Mouse (Mus musculus) testis, adult 2 months (tissue): Measurements from ENCODE around the gene Ppp2r2c. TPM values are rescaled to one million over a fixed set of nuclear protein-coding genes. Genes with fewer than 3 reads are reported as not detected.
A peak's percentile ranks its signal among the peaks of the same experiment; 100 is the strongest.

Experiments used
- H3K27ac ChIP-seq: fragments of 200-500 bp; 2 replicates; pipeline ENCODE4 v1.5.1; 2012; ENCODE audit warnings: low read depth, low read length; ENCODE audit not compliant: control insufficient read depth, insufficient read depth
- H3K27me3 ChIP-seq: fragments of 200-500 bp; 2 replicates; pipeline ENCODE4 v1.6.1; 2012; ENCODE audit warnings: mild to moderate bottlenecking, low read length, moderate library complexity; ENCODE audit not compliant: control insufficient read depth, insufficient read depth
- H3K36me3 ChIP-seq: fragments of 200-500 bp; 2 replicates; pipeline ENCODE4 v1.6.1; 2012; ENCODE audit warnings: mild to moderate bottlenecking, low read length; ENCODE audit not compliant: control insufficient read depth, insufficient read depth
- H3K4me1 ChIP-seq: fragments of 200-500 bp; 2 replicates; pipeline ENCODE4 v1.6.1; 2012; ENCODE audit warnings: low read length; ENCODE audit not compliant: control insufficient read depth, insufficient read depth
- H3K4me3 ChIP-seq: fragments of 200-500 bp; 2 replicates; pipeline ENCODE4 v1.5.1; 2012; ENCODE audit warnings: low read depth, mild to moderate bottlenecking, low read length, moderate library complexity, mixed read lengths; ENCODE audit not compliant: control insufficient read depth
- CTCF ChIP-seq: fragments of 200-500 bp; IDR thresholded peaks from 2 replicates; pipeline ENCODE4 v1.5.1; 2012; ENCODE audit warnings: low read depth, mild to moderate bottlenecking, inconsistent platforms, low read length, moderate library complexity; ENCODE audit not compliant: control insufficient read depth, insufficient read depth, insufficient replicate concordance
- POLR2A ChIP-seq: fragments of 200-500 bp; IDR thresholded peaks from 2 replicates; pipeline ENCODE4 v1.6.1; 2012; ENCODE audit warnings: low read depth, mild to moderate bottlenecking, inconsistent platforms, low read length, moderate library complexity; ENCODE audit not compliant: control insufficient read depth
- polyA plus RNA-seq: library from polyadenylated mRNA; depleted of rRNA; stranded (reverse); fragments of >200 nt; gene quantifications from 2 replicates; pipeline ENCODE4 v1.2.3, GENCODE M21; 2012

Ppp2r2c gene
- polyA plus RNA-seq, 1 experiment = 0.68 TPM

GRCm38 (mm10) chr5:36942446-36942845 lies 74.1 kb downstream of the Ppp2r2c start:
- no peaks in the 10 kb centered on the region for H3K27me3 ChIP-seq
- no peaks in the 10 kb centered on the region for H3K4me1 ChIP-seq
- H3K4me3 ChIP-seq = no peak overlapping the region
- H3K36me3 ChIP-seq = no peaks in the 10 kb centered on the region
- no peak overlapping the region for H3K27ac ChIP-seq
- peak; percentile 61; the same call in 1 of the 2 replicates for TF ChIP-seq CTCF
- no peak for TF ChIP-seq POLR2A

- no peak for TF ChIP-seq CTCF
- TF ChIP-seq POLR2A = no peak
- H3K27me3 ChIP-seq = no peaks in the 10 kb centered on the region
- no peak overlapping the region for H3K4me3 ChIP-seq
- H3K36me3 ChIP-seq = no peaks in the 10 kb centered on the region
- no peaks in the 10 kb centered on the region for H3K4me1 ChIP-seq
- H3K27ac ChIP-seq = no peak overlapping the region
Measured at GRCm38 (mm10) chr5:36944552-36944951, 76.2 kb downstream of the Ppp2r2c start.

GRCm38 (mm10) chr5:36945102-36945701 lies 76.9 kb downstream of the Ppp2r2c start:
- TF ChIP-seq CTCF = no peak
- no peak for TF ChIP-seq POLR2A
- Histone ChIP-seq H3K36me3 (no peaks in the 10 kb centered on the region), H3K27ac (no peak overlapping the region), H3K4me1 (no peaks in the 10 kb centered on the region), H3K27me3 (no peaks in the 10 kb centered on the region), H3K4me3 (no peak overlapping the region)

GRCm38 (mm10) chr5:36945713-36946112 lies 77.4 kb downstream of the Ppp2r2c start:
- no peak overlapping the region for H3K4me3 ChIP-seq
- no peak for TF ChIP-seq CTCF
- no peak for TF ChIP-seq POLR2A
- no peaks in the 10 kb centered on the region for H3K36me3 ChIP-seq
- H3K27ac ChIP-seq = no peak overlapping the region
- no peaks in the 10 kb centered on the region for H3K27me3 ChIP-seq
- H3K4me1 ChIP-seq = no peaks in the 10 kb centered on the region

- Histone ChIP-seq H3K27ac (no peak overlapping the region), H3K36me3 (no peaks in the 10 kb centered on the region), H3K4me3 (no peak overlapping the region), H3K4me1 (no peaks in the 10 kb centered on the region), H3K27me3 (no peaks in the 10 kb centered on the region)
- TF ChIP-seq CTCF (peak; percentile 86; the same call in 1 of the 2 replicates), POLR2A (no peak)
Measured at GRCm38 (mm10) chr5:36946445-36946844, 78.1 kb downstream of the Ppp2r2c start.

- Histone ChIP-seq H3K27me3 (no peaks in the 10 kb centered on the region), H3K36me3 (no peaks in the 10 kb centered on the region), H3K4me1 (no peaks in the 10 kb centered on the region), H3K27ac (no peak overlapping the region), H3K4me3 (no peak overlapping the region)
- TF ChIP-seq POLR2A = no peak
- TF ChIP-seq CTCF = peak; percentile 92
Measured at GRCm38 (mm10) chr5:36948831-36949230, 80.5 kb downstream of the Ppp2r2c start.

GRCm38 (mm10) chr5:36950871-36951270 lies 82.6 kb downstream of the Ppp2r2c start:
- H3K36me3 ChIP-seq = no peaks in the 10 kb centered on the region
- no peaks in the 10 kb centered on the region for H3K4me1 ChIP-seq
- H3K4me3 ChIP-seq = no peak overlapping the region
- no peak overlapping the region for H3K27ac ChIP-seq
- H3K27me3 ChIP-seq = no peaks in the 10 kb centered on the region
- TF ChIP-seq POLR2A = no peak
- TF ChIP-seq CTCF = no peak
